Mouse (Mus musculus) kidney, postnatal 25 days (tissue): Measurements from ENCODE around the gene Chkb.

Experiments used
- DNase-seq, 2 experiments: peaks; one replicate each; pipeline ENCODE4 v3.0.0; 2021; ENCODE audit warnings: mixed read lengths in 2 of 2

Gene Chkb

GRCm38 (mm10) chr15:89396883-89397282 is 32.8 kb downstream of the Chkb start:
- DNase-seq: peak in 1 of 2 experiments; percentile 38

DNA sequence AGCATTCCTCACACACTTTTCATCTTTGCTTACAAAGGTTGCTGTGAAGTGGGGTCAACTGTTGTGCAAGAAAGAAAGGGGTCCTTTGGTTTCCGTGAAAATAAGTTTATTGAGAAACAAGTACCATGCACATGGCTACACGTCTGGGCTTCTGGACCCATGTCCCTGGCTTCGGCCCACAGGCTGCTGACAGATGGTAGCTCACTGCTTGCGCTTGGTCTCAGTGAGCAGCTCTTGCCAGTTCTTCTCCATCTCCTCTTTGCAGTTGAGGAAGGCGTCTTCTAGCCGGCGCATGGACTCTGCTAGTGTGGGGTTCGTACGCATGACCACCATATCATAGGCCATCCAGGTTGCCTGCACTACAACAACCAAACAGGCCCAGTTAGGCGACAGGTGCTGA is 39.6 kb downstream of the Chkb start:
- peak in 1 of 2 experiments; percentile 20 for DNase-seq

DNA sequence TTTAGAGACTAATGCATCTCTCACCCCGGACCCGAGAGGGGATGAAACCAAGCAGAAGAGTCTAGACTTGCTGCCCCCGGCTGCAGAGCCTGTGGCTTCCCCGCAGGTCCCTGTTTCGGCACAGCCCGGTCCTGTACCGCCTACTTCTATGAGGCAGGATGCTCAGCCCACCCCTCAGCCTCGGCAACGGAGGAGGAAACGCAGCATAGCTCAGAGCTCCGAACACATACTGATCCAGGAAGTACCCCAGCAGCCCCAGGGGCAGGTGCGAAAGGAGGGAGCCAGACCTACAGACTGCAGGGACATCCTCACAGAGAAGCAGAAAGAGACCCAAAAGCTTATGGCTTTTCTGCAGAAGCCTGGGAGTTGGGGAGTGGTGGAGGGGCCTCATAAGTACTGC is 42.6 kb downstream of the Chkb start:
- peak in 1 of 2 experiments; percentile 26 for DNase-seq

GRCm38 (mm10) chr15:89384617-89385016 is 45.1 kb downstream of the Chkb start, which contains the start of gene Klhdc7b:
TSS of gene Klhdc7b (plus strand) at chr15:89384917.
- no peak for DNase-seq

DNA sequence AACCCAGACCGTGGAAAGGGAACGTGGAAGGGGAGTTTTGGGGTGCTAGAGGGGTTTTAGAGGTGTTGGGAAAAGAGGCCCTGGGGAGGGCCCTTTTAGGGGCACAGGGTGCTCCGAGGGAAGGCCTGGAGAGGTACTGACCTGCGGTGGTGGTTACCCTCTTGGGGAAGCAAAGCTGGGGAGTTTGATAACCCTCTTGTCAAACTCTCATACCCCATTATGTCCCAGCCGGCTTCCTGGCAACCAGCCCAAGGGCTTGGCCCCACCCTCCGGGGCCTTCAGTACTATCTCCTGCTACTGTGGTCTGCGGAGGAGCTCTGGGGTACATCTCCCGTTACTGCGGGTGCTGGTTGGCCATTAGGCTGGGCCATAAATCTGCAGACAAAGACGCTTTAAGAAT is 50.3 kb downstream of the Chkb start:
- peak; percentile 30 to 53 for DNase-seq

DNA sequence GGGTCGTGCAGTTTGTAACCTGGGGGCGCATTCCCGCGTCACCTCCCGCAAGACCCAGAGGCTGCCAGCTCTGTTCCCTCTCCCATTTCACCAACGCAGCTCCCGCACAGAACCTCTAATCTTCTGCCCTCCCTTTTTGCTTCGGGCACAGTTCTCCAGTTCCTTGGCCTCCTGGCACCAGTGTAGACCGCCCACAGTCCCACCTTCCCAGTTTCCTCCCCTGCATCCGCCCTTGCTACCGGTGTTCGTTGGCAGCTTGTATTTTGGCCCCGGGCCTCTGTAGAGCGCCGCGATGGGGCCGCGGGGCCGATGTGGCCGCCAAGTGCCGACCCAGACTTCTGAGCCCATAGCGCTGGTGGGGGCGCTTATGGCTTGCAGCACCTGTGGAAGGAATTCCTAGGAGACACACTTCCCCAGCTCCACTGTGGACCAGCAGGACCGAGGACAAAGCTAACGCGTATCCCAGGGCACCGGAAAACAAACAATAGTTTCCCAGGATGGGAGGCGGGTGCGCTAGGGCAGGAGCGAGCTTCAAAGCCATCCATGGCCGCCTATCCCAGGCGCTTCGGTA is 50.8 kb downstream of the Chkb start, which contains the start of gene Odf3b:
Gene Odf3b, minus strand, starts transcription at position 452 of the 571 bp plus-strand sequence.
- peak; percentile 53 to 73 for DNase-seq

GRCm38 (mm10) chr15:89377938-89378828 is 51.5 kb downstream of the Chkb start:
- peak in 1 of 2 experiments; percentile 34 for DNase-seq

DNA sequence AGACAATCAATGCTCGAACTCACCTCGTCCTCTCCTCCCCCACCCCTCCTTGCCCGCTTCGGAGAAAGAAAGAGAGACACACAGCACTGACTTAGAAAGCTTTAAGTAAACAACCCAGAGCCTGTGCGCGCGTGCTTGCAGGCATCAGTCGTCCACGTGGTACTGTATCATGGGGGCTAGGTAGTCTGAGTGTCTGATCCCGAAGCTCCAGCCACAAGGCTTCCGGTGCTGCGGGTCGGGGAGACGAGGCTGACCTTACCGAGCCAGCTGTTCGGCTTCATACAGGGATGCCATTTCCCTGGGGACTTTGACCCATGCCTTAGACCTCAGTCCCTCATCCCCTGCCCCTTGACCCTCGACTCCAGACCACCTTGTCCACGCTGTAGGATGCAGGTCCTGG is 52.3 kb downstream of the Chkb start:
- DNase-seq: peak in 1 of 2 experiments; percentile 34

DNA sequence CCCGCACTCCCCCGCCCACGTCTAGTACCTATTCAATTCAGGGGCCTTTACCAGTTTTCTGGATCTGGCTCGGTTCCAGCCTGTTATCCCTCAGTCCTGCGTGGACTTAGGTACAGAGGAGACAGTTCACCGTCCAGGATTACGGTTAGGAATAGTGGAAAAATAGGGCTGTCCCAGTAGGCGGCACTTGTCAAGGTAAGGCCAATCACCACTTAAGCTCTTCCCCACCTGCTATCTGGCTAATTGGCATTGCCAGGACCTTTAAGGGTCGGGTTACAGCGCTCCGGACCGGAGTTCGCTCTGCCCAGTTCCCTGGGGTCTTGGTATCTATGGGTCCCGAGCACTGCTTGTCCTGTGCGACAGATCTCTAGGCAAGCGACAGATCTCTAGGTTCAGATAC is 52.8 kb downstream of the Chkb start, which contains the start of gene Tymp:
Gene Tymp, minus strand, starts transcription at position 83 of the 400 bp plus-strand sequence.
- DNase-seq: peak; percentile 23 to 56
